Mouse (Mus musculus): Measurements from ENCODE around the gene Itgb2l.

The Itgb2l gene

GRCm38 (mm10) chr16:96429046-96429445 is 14.4 kb downstream of the Itgb2l start:
- no peak for DNase-seq (ENCODE audit: low read depth, low spot score)

- DNase-seq (ENCODE audit: low read depth, low spot score) = no peak
Measured at GRCm38 (mm10) chr16:96426671-96427070, 16.7 kb downstream of the Itgb2l start.

- no peak for DNase-seq (ENCODE audit: low read depth, low spot score)
Measured at GRCm38 (mm10) chr16:96425044-96425443, 18.4 kb downstream of the Itgb2l start.

- DNase-seq (ENCODE audit: low read depth, low spot score) = no peak
Measured at GRCm38 (mm10) chr16:96408064-96408465, 35.4 kb downstream of the Itgb2l start.

GRCm38 (mm10) chr16:96406312-96406711 is 37.1 kb downstream of the Itgb2l start:
- DNase-seq (ENCODE audit: low read depth, low spot score) = no peak

GRCm38 (mm10) chr16:96402294-96402693 is 41.1 kb downstream of the Itgb2l start:
- no peak for DNase-seq (ENCODE audit: low read depth, low spot score)

- no peak for DNase-seq (ENCODE audit: low read depth, low spot score)
Measured at GRCm38 (mm10) chr16:96400046-96400445, 43.4 kb downstream of the Itgb2l start.

GRCm38 (mm10) chr16:96398806-96399205 is 44.6 kb downstream of the Itgb2l start:
- DNase-seq (ENCODE audit: low read depth, low spot score) = no peak

GRCm38 (mm10) chr16:96396013-96396650 is 47.3 kb downstream of the Itgb2l start:
- no peak for DNase-seq (ENCODE audit: low read depth, low spot score)

GRCm38 (mm10) chr16:96395516-96395915 is 47.9 kb downstream of the Itgb2l start:
- DNase-seq (ENCODE audit: low read depth, low spot score) = no peak

- DNase-seq (ENCODE audit: low read depth, low spot score) = no peak
Measured at GRCm38 (mm10) chr16:96391070-96391469, 52.3 kb downstream of the Itgb2l start.

GRCm38 (mm10) chr16:96388481-96388880 is 54.9 kb downstream of the Itgb2l start:
- DNase-seq (ENCODE audit: low read depth, low spot score) = no peak

- DNase-seq (ENCODE audit: low read depth, low spot score) = no peak
Measured at GRCm38 (mm10) chr16:96387685-96388371, 55.6 kb downstream of the Itgb2l start.

- DNase-seq (ENCODE audit: low read depth, low spot score) = no peak
Measured at GRCm38 (mm10) chr16:96384741-96385140, 58.7 kb downstream of the Itgb2l start.

- DNase-seq (ENCODE audit: low read depth, low spot score) = no peak
Measured at GRCm38 (mm10) chr16:96382496-96383181, 60.8 kb downstream of the Itgb2l start.

GRCm38 (mm10) chr16:96381435-96381834 is 62.0 kb downstream of the Itgb2l start:
- DNase-seq (ENCODE audit: low read depth, low spot score) = no peak

- DNase-seq (ENCODE audit: low read depth, low spot score) = no peak
Measured at GRCm38 (mm10) chr16:96378111-96378510, 65.3 kb downstream of the Itgb2l start.

GRCm38 (mm10) chr16:96376342-96376741 is 67.1 kb downstream of the Itgb2l start:
- DNase-seq (ENCODE audit: low read depth, low spot score) = no peak

- no peak for DNase-seq (ENCODE audit: low read depth, low spot score)
Measured at GRCm38 (mm10) chr16:96375538-96375937, 67.9 kb downstream of the Itgb2l start.

- DNase-seq (ENCODE audit: low read depth, low spot score) = no peak
Measured at GRCm38 (mm10) chr16:96372752-96373118, 70.7 kb downstream of the Itgb2l start.

All from ES-CJ7 (cell line).